Mouse (Mus musculus) CH12.LX (cell line): ENCODE data around the gene Tbc1d16.

ENCODE experiments used
- CHD2 ChIP-seq: IDR thresholded peaks from 2 replicates; pipeline ENCODE4 v1.6.1; 2011; ENCODE audit warnings: low read length, improper control_type of control experiment
- CTCF ChIP-seq, 2 experiments: IDR thresholded peaks in 1 of 2; conservative IDR thresholded peaks in 1 of 2; 2 replicates each; pipeline ENCODE4 v1.5.1; 2011 to 2012; ENCODE audit warnings: low read depth in 2 of 2, low read length in 2 of 2, improper control_type of control experiment in 1 of 2, inconsistent platforms in 1 of 2, mild to moderate bottlenecking in 1 of 2, moderate library complexity in 1 of 2
- E2F4 ChIP-seq: IDR thresholded peaks from 2 replicates; pipeline ENCODE4 v1.6.1; 2011; ENCODE audit warnings: low read depth, low read length, improper control_type of control experiment; ENCODE audit not compliant: insufficient replicate concordance
- EP300 ChIP-seq: IDR thresholded peaks from 2 replicates; pipeline ENCODE4 v1.6.1; 2011; ENCODE audit warnings: low read length, improper control_type of control experiment
- MAFK ChIP-seq: IDR thresholded peaks from 2 replicates; pipeline ENCODE4 v1.6.1; 2011; ENCODE audit warnings: low read length, improper control_type of control experiment; ENCODE audit not compliant: insufficient replicate concordance
- MAZ ChIP-seq: IDR thresholded peaks from 2 replicates; pipeline ENCODE4 v1.6.1; 2012; ENCODE audit warnings: low read depth, mild to moderate bottlenecking, inconsistent platforms, low read length, improper control_type of control experiment, moderate library complexity
- NELFE ChIP-seq: IDR thresholded peaks from 2 replicates; pipeline ENCODE4 v1.6.1; 2011; ENCODE audit warnings: low read depth, low read length, improper control_type of control experiment
- POLR2A ChIP-seq: IDR thresholded peaks from 2 replicates; pipeline ENCODE4 v1.6.1; 2011; ENCODE audit warnings: low read depth, mild to moderate bottlenecking, improper control_type of control experiment, low read length
- SIN3A ChIP-seq: IDR thresholded peaks from 2 replicates; pipeline ENCODE4 v1.6.1; 2012; ENCODE audit warnings: low read length, improper control_type of control experiment, inconsistent platforms
- TBP ChIP-seq: conservative IDR thresholded peaks from 2 replicates; pipeline ENCODE4 v1.6.1; 2011; ENCODE audit warnings: low read depth, low read length, improper control_type of control experiment
- ZNF384 ChIP-seq: IDR thresholded peaks from 2 replicates; pipeline ENCODE4 v1.6.1; 2012; ENCODE audit warnings: low read depth, low read length, improper control_type of control experiment, inconsistent platforms

- TF ChIP-seq MAZ = no peak
- no peak for TF ChIP-seq MAFK
- TF ChIP-seq EP300 = no peak
- TF ChIP-seq CHD2 = no peak
- no peak for TF ChIP-seq TBP
- no peak for TF ChIP-seq ZNF384
- peak in 1 of 2 experiments; percentile 54; a peak in 3 of 4 replicates for TF ChIP-seq CTCF (conservative IDR thresholded peaks at IDR 0.05 in 1 of 2, IDR thresholded peaks at IDR 0.05 in 1 of 2; ENCODE audit: low read depth in 2 of 2, low read length in 2 of 2)
- no peak for TF ChIP-seq NELFE
- TF ChIP-seq SIN3A = no peak
- TF ChIP-seq POLR2A = no peak
- no peak for TF ChIP-seq E2F4
Measured at GRCm38 (mm10) chr11:119273186-119273930, 45.1 kb upstream of the Tbc1d16 start.
